Mouse (Mus musculus): ENCODE data around the gene Slc25a44. TPM values are rescaled to one million over a fixed set of nuclear protein-coding genes. Genes with fewer than 3 reads are reported as not detected.

Slc25a44 gene
- 16.7 and 19.8 TPM in 2 replicates for polyA plus RNA-seq (2012; rRNA removed)

GRCm38 (mm10) chr3:88424605-88425329 lies at the start of gene Slc25a44:
Gene Slc25a44 (minus strand): TSS chr3:88425139.

DNA sequence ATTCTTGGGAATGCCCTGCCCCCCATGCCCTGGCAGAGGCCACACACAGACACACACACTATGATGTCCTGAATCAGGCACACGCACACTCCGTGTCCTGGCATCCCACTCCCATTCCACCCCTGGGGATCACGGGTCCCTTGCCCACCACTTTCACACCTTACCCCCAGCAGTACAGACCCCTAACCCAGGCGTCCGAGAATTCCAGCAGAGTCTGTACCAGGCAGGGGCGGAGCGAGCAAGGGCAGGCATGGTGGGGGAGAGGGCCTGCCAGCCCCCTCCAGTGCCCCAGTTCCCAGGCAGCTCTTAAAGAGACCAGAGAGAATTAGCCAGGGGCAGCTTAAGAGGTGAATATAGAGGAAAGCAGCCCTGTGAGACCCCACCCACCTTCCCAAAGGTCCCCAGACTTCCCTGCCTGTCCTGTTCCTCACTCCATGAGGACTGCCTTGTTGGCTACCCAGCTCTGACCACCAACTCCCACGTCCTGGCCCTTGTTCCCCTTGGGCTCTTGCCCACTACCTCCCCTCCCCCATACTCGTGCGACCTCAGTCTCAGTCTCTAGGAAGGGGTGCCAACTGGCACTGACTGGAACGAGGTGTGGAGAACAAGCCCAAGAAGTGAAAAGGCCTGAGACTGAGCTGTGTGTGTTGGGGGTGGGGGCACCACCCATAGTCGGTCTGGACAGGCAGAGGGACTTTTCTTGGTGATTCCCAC lies 36.2 kb upstream of the Slc25a44 start, which contains the start of gene Sema4a:
Gene Sema4a (minus strand): TSS at position 200 of the 714 bp plus-strand sequence.

DNA sequence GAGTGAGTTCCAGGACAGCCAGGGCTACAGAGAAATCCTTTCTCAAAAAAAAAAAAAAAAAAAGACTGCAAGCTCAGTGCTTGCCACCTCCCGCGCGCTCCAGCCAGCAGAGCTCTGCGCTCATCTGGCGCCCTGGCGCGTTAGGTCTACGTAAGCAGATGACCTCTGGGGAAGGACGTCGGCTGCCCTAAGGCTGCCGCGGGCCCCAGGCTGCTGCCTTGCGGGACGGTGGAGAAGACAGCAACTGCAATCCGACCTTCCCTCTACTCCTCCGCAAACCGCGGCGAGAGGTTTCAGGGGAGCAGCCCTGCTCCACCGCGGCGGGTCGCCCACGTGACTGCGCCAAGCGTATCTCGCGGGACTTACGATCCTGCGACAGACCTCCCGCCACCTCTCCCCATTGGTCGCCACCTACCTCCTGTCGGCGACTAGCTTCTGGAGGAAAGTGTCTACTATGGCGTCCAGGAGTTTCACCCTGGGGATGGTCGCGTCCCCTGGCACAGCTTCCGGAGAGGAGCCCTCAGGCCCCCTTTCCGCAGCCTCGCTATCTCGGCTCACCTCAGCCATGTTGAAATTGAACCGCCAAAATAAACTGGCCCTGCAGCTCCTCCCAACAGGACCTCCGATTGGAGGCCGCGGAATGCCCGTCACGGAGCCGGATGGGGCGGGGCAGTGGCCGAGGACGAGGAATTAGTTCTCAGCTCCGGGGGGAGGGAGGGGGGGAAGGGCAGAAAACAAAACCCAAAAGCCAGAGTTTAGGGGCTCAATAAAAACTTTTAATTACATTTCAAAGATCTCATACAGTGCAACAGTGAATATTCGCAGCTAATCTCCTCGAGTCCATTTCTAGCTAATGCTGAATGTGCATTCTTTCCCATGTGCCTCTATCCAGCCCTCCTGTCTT lies 14.9 kb downstream of the Slc25a44 start, which contains the start of gene Pmf1:
Gene Pmf1 (minus strand): TSS at position 591 of the 904 bp plus-strand sequence.

GRCm38 (mm10) chr3:88384364-88384763 lies 40.6 kb downstream of the Slc25a44 start, which contains the start of gene Bglap:
Gene Bglap (minus strand): TSS chr3:88384464.

GRCm38 (mm10) chr3:88378599-88378998 lies 46.3 kb downstream of the Slc25a44 start, which contains the start of gene Bglap2:
Gene Bglap2 (minus strand): TSS chr3:88378699.

DNA sequence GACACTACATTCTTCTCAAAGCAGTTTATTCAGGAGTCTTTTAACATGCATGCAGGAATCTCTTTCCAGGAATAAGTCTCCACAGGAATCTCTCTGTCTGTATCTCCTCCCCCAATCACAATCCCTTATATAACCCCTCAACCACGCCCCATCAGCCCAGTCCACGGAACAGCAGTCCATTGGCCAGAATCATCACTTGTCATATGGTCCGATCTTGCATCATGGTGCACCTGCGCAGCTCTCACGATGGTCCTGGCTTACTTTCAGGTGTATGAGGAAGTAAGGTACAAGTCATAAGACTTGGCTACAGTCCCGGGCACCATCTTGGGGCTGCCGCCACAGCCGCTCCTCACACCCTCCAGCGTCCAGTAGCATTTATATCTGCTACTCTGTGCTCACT lies 52.3 kb downstream of the Slc25a44 start, which contains the start of gene Bglap3:
Gene Bglap3 (minus strand): TSS at position 101 of the 400 bp plus-strand sequence.

GRCm38 (mm10) chr3:88364337-88364736 lies 60.6 kb downstream of the Slc25a44 start, which contains the start of gene Paqr6:
Gene Paqr6 (plus strand): TSS chr3:88364584.

Other genes starting within 250 kb of the Slc25a44 start
- gene Rhbg, start 170.4 kb downstream of the Slc25a44 start, polyA plus RNA-seq (2012; rRNA removed) = 0.49 and 0.53 TPM in 2 replicates
- gene Gm38392, start 137.9 kb downstream of the Slc25a44 start, polyA plus RNA-seq (2012; rRNA removed) = 0.15 and 0.20 TPM in 2 replicates
- gene Tsacc, start 128.1 kb downstream of the Slc25a44 start, polyA plus RNA-seq (2012; rRNA removed) = 3.8 and 6.7 TPM in 2 replicates
- gene Cct3, start 128.0 kb downstream of the Slc25a44 start, polyA plus RNA-seq (2012; rRNA removed) = 479 and 533 TPM in 2 replicates
- gene Glmp, start 100.1 kb downstream of the Slc25a44 start, polyA plus RNA-seq (2012; rRNA removed) = 55.2 and 76.1 TPM in 2 replicates
- gene Tmem79, start 89.0 kb downstream of the Slc25a44 start, polyA plus RNA-seq (2012; rRNA removed) = 2.0 TPM in 2 replicates
- gene Smg5, start 88.9 kb downstream of the Slc25a44 start, polyA plus RNA-seq (2012; rRNA removed) = 111 and 112 TPM in 2 replicates
- 1.4 and 1.9 TPM in 2 replicates for gene Paqr6, start 60.6 kb downstream of the Slc25a44 start, polyA plus RNA-seq (2012; rRNA removed)
- gene Bglap3, start 52.4 kb downstream of the Slc25a44 start, polyA plus RNA-seq (2012; rRNA removed) = 0.06 and 0.25 TPM in 2 replicates
- gene Bglap2, start 46.4 kb downstream of the Slc25a44 start, polyA plus RNA-seq (2012; rRNA removed) = not detected in 2 replicates
- gene Bglap, start 40.7 kb downstream of the Slc25a44 start, polyA plus RNA-seq (2012; rRNA removed) = 0.20 and 1.0 TPM in 2 replicates
- gene Pmf1, start 14.8 kb downstream of the Slc25a44 start, polyA plus RNA-seq (2012; rRNA removed) = 105 and 106 TPM in 2 replicates
- gene Sema4a, start 36.0 kb upstream of the Slc25a44 start, polyA plus RNA-seq (2012; rRNA removed) = 10.6 and 14.6 TPM in 2 replicates
- gene Lmna, start 84.8 kb upstream of the Slc25a44 start, polyA plus RNA-seq (2012; rRNA removed) = 22.5 and 24.7 TPM in 2 replicates
- gene Mex3a, start 107.3 kb upstream of the Slc25a44 start, polyA plus RNA-seq (2012; rRNA removed) = 70.1 and 73.6 TPM in 2 replicates
- gene Rab25, start 123.2 kb upstream of the Slc25a44 start, polyA plus RNA-seq (2012; rRNA removed) = 1.7 and 2.1 TPM in 2 replicates
- 95.0 and 115 TPM in 2 replicates for gene Lamtor2, start 127.9 kb upstream of the Slc25a44 start, polyA plus RNA-seq (2012; rRNA removed)
- gene Ubqln4, start 128.6 kb upstream of the Slc25a44 start, polyA plus RNA-seq (2012; rRNA removed) = 88.6 and 105 TPM in 2 replicates
- gene Ssr2, start 150.7 kb upstream of the Slc25a44 start, polyA plus RNA-seq (2012; rRNA removed) = 170 and 215 TPM in 2 replicates
- gene Arhgef2, start 180.8 kb upstream of the Slc25a44 start, polyA plus RNA-seq (2012; rRNA removed) = 89.1 and 124 TPM in 2 replicates
- not detected in 2 replicates for gene Rxfp4, start 228.0 kb upstream of the Slc25a44 start, polyA plus RNA-seq (2012; rRNA removed)

All from central nervous system, embryonic 11.5 days (tissue).